In genomic region chr8:71476099-71476940, GRCm38 (mm10) we compare ENCODE assay signal across 8 mouse cellular contexts. TPM values are rescaled to one million over a fixed set of nuclear protein-coding genes. Genes with fewer than 3 reads are reported as not detected.
DNase-seq lines count a peak whose midpoint lies in the region; ATAC-seq and TF ChIP-seq lines count a peak whose summit lies in the region.

No protein-coding gene starts in this region.

- ATAC-seq in megakaryocyte progenitor cell, adult 5-6 weeks (replicated peaks; ENCODE audit: poor library complexity), result peak; percentile 67

- DNase-seq in adipocyte (ENCODE audit: low spot score), result peak; percentile 62
- peak; percentile 84 for DNase-seq in gastrocnemius, postnatal 14 days
- peak; percentile 75 for DNase-seq in induced T-regulatory cell, adult 2 months (ENCODE audit: low read depth)
- DNase-seq in left cerebral cortex, postnatal 14 days (ENCODE audit: low spot score in 2 of 2), result peak; percentile 82 to 84
- peak; percentile 85 for DNase-seq in right cerebral cortex, postnatal 25 days
- peak; percentile 79 for DNase-seq in yolk sac, embryonic 10.5 days (ENCODE audit: low spot score)

- TF ChIP-seq POLR2A in cortical plate, adult 2 months (IDR thresholded peaks at IDR 0.05; ENCODE audit: extremely low read depth, insufficient read depth, low read length), result no peak

- intact Hi-C loops in gastrocnemius, postnatal 14 days (cut with DNase I; ENCODE audit: low total_unique reads), result loop anchor here (5.0 kb wide), 1 partner anchor 659 kb away; no protein-coding TSS in a partner anchor
- intact Hi-C loops in left cerebral cortex, postnatal 14 days (cut with DNase I), result no loop called here

- no peak for TF ChIP-seq CTCF in cortical plate, adult 2 months (IDR thresholded peaks at IDR 0.05; ENCODE audit: extremely low read depth, insufficient read depth, low read length)

- H3K4me1 ChIP-seq in cortical plate, adult 2 months (ENCODE audit: control insufficient read depth, insufficient read depth, low read length), result no peaks in the 10 kb centered on the region

- peak overlapping the region; percentile 97 for H3K27ac ChIP-seq in cortical plate, adult 2 months (ENCODE audit: insufficient read depth, low read length)

- peak overlapping the region; percentile 41 for H3K4me3 ChIP-seq in cortical plate, adult 2 months (ENCODE audit: insufficient read depth, low read length)

RNA-seq across cellular contexts. Expression of gene Dda1, which starts 7.3 kb away (rescaled TPM):
- 115 and 126 TPM in 2 replicates for polyA plus RNA-seq in cortical plate, adult 2 months (2012; rRNA removed)
- total RNA-seq in gastrocnemius, postnatal 14 days (2021), result 10 to 100 TPM; 28.3 to 31.8 TPM
- 100 to 1,000 TPM in 1 of 2 experiments, 10 to 100 TPM in 1; 96.0 to 106 TPM for total RNA-seq in left cerebral cortex, postnatal 14 days (2021)
- total RNA-seq in megakaryocyte progenitor cell, adult 5-6 weeks (2015), result 32.3 and 37.0 TPM in 2 replicates
- total RNA-seq in megakaryocyte progenitor cell, adult 5-6 weeks (2017), result 14.1 and 14.7 TPM in 2 replicates

RNA-seq across cellular contexts. Expression of gene Ano8, which starts 9.4 kb away (rescaled TPM):
- 69.2 and 75.1 TPM in 2 replicates for polyA plus RNA-seq in cortical plate, adult 2 months (2012; rRNA removed)
- 10 to 100 TPM; 14.4 to 16.2 TPM for total RNA-seq in gastrocnemius, postnatal 14 days (2021)
- total RNA-seq in left cerebral cortex, postnatal 14 days (2021), result 10 to 100 TPM; 68.7 to 74.9 TPM
- total RNA-seq in megakaryocyte progenitor cell, adult 5-6 weeks (2015), result 0.22 and 0.64 TPM in 2 replicates
- total RNA-seq in megakaryocyte progenitor cell, adult 5-6 weeks (2017), result 3.1 and 3.6 TPM in 2 replicates

RNA-seq across cellular contexts. Expression of gene Mrpl34, which starts 11.6 kb away (rescaled TPM):
- 47.8 and 50.0 TPM in 2 replicates for polyA plus RNA-seq in cortical plate, adult 2 months (2012; rRNA removed)
- total RNA-seq in gastrocnemius, postnatal 14 days (2021), result 10 to 100 TPM; 44.0 to 45.2 TPM
- total RNA-seq in left cerebral cortex, postnatal 14 days (2021), result 10 to 100 TPM; 75.5 to 79.8 TPM
- 60.0 and 66.1 TPM in 2 replicates for total RNA-seq in megakaryocyte progenitor cell, adult 5-6 weeks (2015)
- total RNA-seq in megakaryocyte progenitor cell, adult 5-6 weeks (2017), result 50.2 and 53.6 TPM in 2 replicates

RNA-seq across cellular contexts. Expression of gene Gtpbp3, which starts 11.6 kb away (rescaled TPM):
- polyA plus RNA-seq in cortical plate, adult 2 months (2012; rRNA removed), result 35.0 and 37.4 TPM in 2 replicates
- 1 to 10 TPM; 7.5 to 8.5 TPM for total RNA-seq in gastrocnemius, postnatal 14 days (2021)
- 10 to 100 TPM; 29.8 to 30.8 TPM for total RNA-seq in left cerebral cortex, postnatal 14 days (2021)
- total RNA-seq in megakaryocyte progenitor cell, adult 5-6 weeks (2015), result 5.9 TPM in 2 replicates
- 23.4 and 26.5 TPM in 2 replicates for total RNA-seq in megakaryocyte progenitor cell, adult 5-6 weeks (2017)

RNA-seq across cellular contexts. Expression of gene Abhd8, which starts 12.9 kb away (rescaled TPM):
- polyA plus RNA-seq in cortical plate, adult 2 months (2012; rRNA removed), result 475 and 506 TPM in 2 replicates
- 10 to 100 TPM; 22.8 to 27.6 TPM for total RNA-seq in gastrocnemius, postnatal 14 days (2021)
- total RNA-seq in left cerebral cortex, postnatal 14 days (2021), result 100 to 1,000 TPM; 225 to 230 TPM
- 2.3 and 3.1 TPM in 2 replicates for total RNA-seq in megakaryocyte progenitor cell, adult 5-6 weeks (2015)
- total RNA-seq in megakaryocyte progenitor cell, adult 5-6 weeks (2017), result 8.2 and 8.3 TPM in 2 replicates

Comparison
In these comparisons a context has a peak if more than half of its experiments do, and no peak if none do; other contexts are left out.
1. Peak in every context shown above with its lines: DNase-seq, ATAC-seq, H3K4me3 ChIP-seq and H3K27ac ChIP-seq.
2. RNA of gene Ano8, which starts 9.4 kb away (total RNA-seq): 68.7 to 74.9 TPM in left cerebral cortex, postnatal 14 days; 14.4 to 16.2 TPM in gastrocnemius, postnatal 14 days and 0.22 to 3.6 TPM in megakaryocyte progenitor cell, adult 5-6 weeks; every median in the first group is over 4 times any median in the second.